Mouse (Mus musculus): ENCODE results near the gene Vamp4. TPM values are rescaled to one million over a fixed set of nuclear protein-coding genes. Genes with fewer than 3 reads are reported as not detected.

The Vamp4 gene
- polyA plus RNA-seq, 1 experiment from 2014 or later, result 57.7 TPM

- Histone ChIP-seq H3K9ac (ENCODE audit: low read length) (no peak overlapping the region), H3K27ac (ENCODE audit: low read length) (no peak overlapping the region), H3K4me3 (ENCODE audit: low read length) (no peak overlapping the region), H3K36me3 (ENCODE audit: control insufficient read depth, insufficient read depth, low read length) (no peaks in the 10 kb centered on the region), H3K27me3 (ENCODE audit: control insufficient read depth, insufficient read depth, low read depth, low read length) (no peaks in the 10 kb centered on the region), H3K4me2 (ENCODE audit: low read depth, low read length) (no peak overlapping the region), H3K9me3 (ENCODE audit: control insufficient read depth, low read length) (no peaks in the 10 kb centered on the region), H3K4me1 (replicated peaks; ENCODE audit: control insufficient read depth, insufficient read depth, low read length) (0 out of 2 replicates have a peak, but pooled peaks cover 3% of the 10 kb centered on the region)
- 73% methylated on average over 3 of the region's 3 CpGs for WGBS
- ATAC-seq (ENCODE audit: low read depth), result no peak
Observed at GRCm38 (mm10) chr1:162636516-162636915, 66.2 kb downstream of the Vamp4 start.

DNA sequence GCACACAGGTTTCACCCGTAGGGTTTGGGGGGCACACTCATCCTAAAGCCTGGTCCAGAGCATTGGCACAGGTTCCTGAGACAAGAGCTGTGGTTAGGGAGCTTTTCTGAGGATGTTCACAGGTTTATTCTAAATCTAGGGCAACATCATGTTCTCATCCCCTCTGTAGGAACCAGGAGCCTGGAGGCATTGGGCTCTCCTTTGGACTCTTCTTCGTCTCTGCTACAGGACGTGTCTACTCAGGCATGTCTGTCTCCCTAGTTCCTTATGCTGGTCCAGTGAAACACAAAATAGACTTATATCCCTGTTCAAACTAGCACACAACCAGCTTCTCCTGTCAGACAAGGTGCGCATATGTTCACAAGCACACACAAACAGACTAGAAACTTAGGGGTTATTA lies 68.2 kb downstream of the Vamp4 start:
- Histone ChIP-seq H3K36me3 (ENCODE audit: control insufficient read depth, insufficient read depth, low read length) (no peaks in the 10 kb centered on the region), H3K4me2 (ENCODE audit: low read depth, low read length) (no peak overlapping the region), H3K27ac (ENCODE audit: low read length) (no peak overlapping the region), H3K27me3 (ENCODE audit: control insufficient read depth, insufficient read depth, low read depth, low read length) (no peaks in the 10 kb centered on the region), H3K4me1 (replicated peaks; ENCODE audit: control insufficient read depth, insufficient read depth, low read length) (peaks cover 3% of the 10 kb centered on the region; the same call in 1 of the 2 replicates), H3K4me3 (ENCODE audit: low read length) (no peak overlapping the region), H3K9me3 (ENCODE audit: control insufficient read depth, low read length) (no peaks in the 10 kb centered on the region), H3K9ac (ENCODE audit: low read length) (no peak overlapping the region)
- 84% methylated on average over 4 of the region's 4 CpGs for WGBS
- ATAC-seq (ENCODE audit: low read depth), result no peak

DNA sequence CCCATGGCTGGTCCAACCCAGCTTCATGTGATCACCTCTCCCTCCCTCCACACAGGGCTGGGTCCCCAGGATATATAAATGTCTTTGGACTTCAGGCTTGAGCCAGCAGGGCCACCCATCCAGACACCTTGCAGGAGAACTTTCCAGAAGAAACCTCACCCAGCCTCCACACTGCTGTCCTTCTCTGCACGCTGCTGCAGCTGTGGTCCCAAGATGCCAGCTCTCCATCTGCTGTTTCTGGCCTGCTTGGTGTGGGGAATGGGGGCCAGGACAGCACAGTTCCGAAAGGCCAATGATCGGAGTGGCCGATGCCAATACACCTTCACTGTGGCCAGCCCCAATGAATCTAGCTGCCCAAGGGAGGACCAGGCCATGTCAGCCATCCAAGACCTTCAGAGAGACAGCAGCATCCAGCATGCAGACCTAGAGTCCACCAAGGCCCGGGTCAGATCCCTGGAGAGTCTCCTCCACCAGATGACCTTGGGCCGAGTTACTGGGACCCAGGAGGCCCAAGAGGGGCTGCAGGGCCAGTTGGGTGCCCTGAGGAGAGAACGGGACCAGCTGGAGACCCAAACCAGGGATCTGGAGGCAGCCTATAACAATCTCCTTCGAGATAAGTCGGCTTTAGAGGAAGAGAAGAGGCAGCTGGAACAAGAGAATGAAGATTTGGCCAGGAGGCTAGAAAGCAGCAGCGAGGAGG lies 68.9 kb downstream of the Vamp4 start, which contains the start of gene Myoc:
Gene Myoc (plus strand): TSS at position 105 of the 700 bp plus-strand sequence.
- WGBS, result 78% methylated on average over 10 of the region's 10 CpGs

GRCm38 (mm10) chr1:162639861-162640260 lies 69.5 kb downstream of the Vamp4 start:
- 90% methylated on average over 1 of the region's 1 CpGs for WGBS
- Histone ChIP-seq H3K27me3 (ENCODE audit: control insufficient read depth, insufficient read depth, low read depth, low read length) (no peaks in the 10 kb centered on the region), H3K4me3 (ENCODE audit: low read length) (no peak overlapping the region), H3K4me2 (ENCODE audit: low read depth, low read length) (no peak overlapping the region), H3K9ac (ENCODE audit: low read length) (no peak overlapping the region), H3K27ac (ENCODE audit: low read length) (no peak overlapping the region), H3K36me3 (ENCODE audit: control insufficient read depth, insufficient read depth, low read length) (no peaks in the 10 kb centered on the region), H3K4me1 (replicated peaks; ENCODE audit: control insufficient read depth, insufficient read depth, low read length) (peaks cover 3% of the 10 kb centered on the region; the same call in 1 of the 2 replicates), H3K9me3 (ENCODE audit: control insufficient read depth, low read length) (no peaks in the 10 kb centered on the region)
- ATAC-seq (ENCODE audit: low read depth), result no peak

More for the DNA sequence above, 68.9 kb downstream of the Vamp4 start, which contains the start of gene Myoc:
- ATAC-seq (ENCODE audit: low read depth), result no peak
- no peak within 1 kb of the TSS for H3K4me2 ChIP-seq (ENCODE audit: low read depth, low read length)
- no peaks in the 10 kb centered on the region for H3K36me3 ChIP-seq (ENCODE audit: control insufficient read depth, insufficient read depth, low read length)
- no peak within 1 kb of the TSS for H3K27ac ChIP-seq (ENCODE audit: low read length)
- peaks cover 3% of the 10 kb centered on the region; the same call in 1 of the 2 replicates for H3K4me1 ChIP-seq (replicated peaks; ENCODE audit: control insufficient read depth, insufficient read depth, low read length)
- no peak within 1 kb of the TSS for H3K4me3 ChIP-seq (ENCODE audit: low read length)
- no peaks in the 10 kb centered on the region for H3K9me3 ChIP-seq (ENCODE audit: control insufficient read depth, low read length)
- no peaks in the 10 kb centered on the region for H3K27me3 ChIP-seq (ENCODE audit: control insufficient read depth, insufficient read depth, low read depth, low read length)
- H3K9ac ChIP-seq (ENCODE audit: low read length), result no peak within 1 kb of the TSS

DNA sequence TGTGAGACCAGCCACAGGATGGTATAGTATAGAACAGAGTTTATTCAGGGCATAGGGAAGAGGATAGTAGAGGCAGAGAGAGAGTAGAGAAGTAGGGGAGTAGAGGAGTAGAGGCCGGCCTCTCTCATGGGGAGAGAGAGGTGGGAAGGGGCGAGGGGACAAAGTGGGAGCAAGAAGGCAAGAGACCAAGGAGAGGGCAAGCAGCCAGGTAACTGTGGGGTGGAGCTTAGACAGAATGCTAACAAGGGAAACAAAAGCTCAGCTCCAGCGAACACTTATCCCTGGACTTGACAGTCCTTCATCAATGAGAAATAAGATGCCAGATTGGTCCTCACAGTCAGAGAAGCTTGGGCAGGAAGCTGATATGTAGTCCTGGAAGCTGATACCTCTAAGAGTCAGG lies 72.3 kb downstream of the Vamp4 start:
- no peaks in the 10 kb centered on the region for H3K36me3 ChIP-seq (ENCODE audit: control insufficient read depth, insufficient read depth, low read length)
- 76% methylated on average over 3 of the region's 3 CpGs for WGBS
- H3K9ac ChIP-seq (ENCODE audit: low read length), result no peak overlapping the region
- no peaks in the 10 kb centered on the region for H3K9me3 ChIP-seq (ENCODE audit: control insufficient read depth, low read length)
- no peaks in the 10 kb centered on the region for H3K27me3 ChIP-seq (ENCODE audit: control insufficient read depth, insufficient read depth, low read depth, low read length)
- no peak for ATAC-seq (ENCODE audit: low read depth)
- peaks cover 3% of the 10 kb centered on the region; the same call in 1 of the 2 replicates for H3K4me1 ChIP-seq (replicated peaks; ENCODE audit: control insufficient read depth, insufficient read depth, low read length)
- no peak overlapping the region for H3K4me3 ChIP-seq (ENCODE audit: low read length)
- H3K27ac ChIP-seq (ENCODE audit: low read length), result no peak overlapping the region
- H3K4me2 ChIP-seq (ENCODE audit: low read depth, low read length), result no peak overlapping the region

GRCm38 (mm10) chr1:162643752-162644151 lies 73.4 kb downstream of the Vamp4 start:
- H3K9ac ChIP-seq (ENCODE audit: low read length), result no peak overlapping the region
- no peak overlapping the region for H3K27ac ChIP-seq (ENCODE audit: low read length)
- H3K4me3 ChIP-seq (ENCODE audit: low read length), result no peak overlapping the region
- H3K4me1 ChIP-seq (replicated peaks; ENCODE audit: control insufficient read depth, insufficient read depth, low read length), result peaks cover 3% of the 10 kb centered on the region; the same call in 1 of the 2 replicates
- peak; percentile 68; the same call in 1 of the 2 replicates for ATAC-seq (ENCODE audit: low read depth)
- H3K36me3 ChIP-seq (ENCODE audit: control insufficient read depth, insufficient read depth, low read length), result no peaks in the 10 kb centered on the region
- WGBS, result 27% methylated on average over 4 of the region's 4 CpGs
- no peaks in the 10 kb centered on the region for H3K9me3 ChIP-seq (ENCODE audit: control insufficient read depth, low read length)
- H3K4me2 ChIP-seq (ENCODE audit: low read depth, low read length), result no peak overlapping the region
- no peaks in the 10 kb centered on the region for H3K27me3 ChIP-seq (ENCODE audit: control insufficient read depth, insufficient read depth, low read depth, low read length)

- no peak overlapping the region for H3K9ac ChIP-seq (ENCODE audit: low read length)
- H3K27ac ChIP-seq (ENCODE audit: low read length), result no peak overlapping the region
- ATAC-seq (ENCODE audit: low read depth), result no peak
- H3K9me3 ChIP-seq (ENCODE audit: control insufficient read depth, low read length), result no peaks in the 10 kb centered on the region
- no peaks in the 10 kb centered on the region for H3K27me3 ChIP-seq (ENCODE audit: control insufficient read depth, insufficient read depth, low read depth, low read length)
- H3K4me3 ChIP-seq (ENCODE audit: low read length), result no peak overlapping the region
- H3K4me1 ChIP-seq (replicated peaks; ENCODE audit: control insufficient read depth, insufficient read depth, low read length), result no peaks in the 10 kb centered on the region; the same call in 1 of the 2 replicates
- H3K4me2 ChIP-seq (ENCODE audit: low read depth, low read length), result no peak overlapping the region
- no peaks in the 10 kb centered on the region for H3K36me3 ChIP-seq (ENCODE audit: control insufficient read depth, insufficient read depth, low read length)
- WGBS, result 73% methylated on average over 10 of the region's 10 CpGs
Observed at GRCm38 (mm10) chr1:162646083-162646686, 75.9 kb downstream of the Vamp4 start.

DNA sequence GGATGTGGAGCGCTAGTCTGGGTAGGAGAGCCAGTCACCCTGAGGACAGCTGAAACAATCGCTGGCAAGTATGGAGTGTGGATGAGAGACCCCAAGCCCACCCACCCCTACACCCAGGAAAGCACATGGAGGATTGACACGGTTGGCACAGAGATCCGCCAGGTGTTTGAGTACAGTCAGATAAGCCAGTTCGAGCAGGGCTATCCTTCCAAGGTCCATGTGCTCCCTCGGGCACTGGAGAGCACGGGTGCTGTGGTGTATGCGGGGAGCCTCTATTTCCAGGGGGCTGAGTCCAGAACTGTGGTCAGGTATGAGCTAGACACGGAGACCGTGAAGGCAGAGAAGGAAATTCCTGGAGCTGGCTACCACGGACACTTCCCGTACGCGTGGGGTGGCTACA lies 78.1 kb downstream of the Vamp4 start:
- Histone ChIP-seq H3K27ac (ENCODE audit: low read length) (no peak overlapping the region), H3K4me1 (replicated peaks; ENCODE audit: control insufficient read depth, insufficient read depth, low read length) (no peaks in the 10 kb centered on the region; the same call in 1 of the 2 replicates), H3K27me3 (ENCODE audit: control insufficient read depth, insufficient read depth, low read depth, low read length) (no peaks in the 10 kb centered on the region), H3K36me3 (ENCODE audit: control insufficient read depth, insufficient read depth, low read length) (no peaks in the 10 kb centered on the region), H3K9me3 (ENCODE audit: control insufficient read depth, low read length) (no peaks in the 10 kb centered on the region), H3K4me2 (ENCODE audit: low read depth, low read length) (no peak overlapping the region), H3K4me3 (ENCODE audit: low read length) (no peak overlapping the region), H3K9ac (ENCODE audit: low read length) (no peak overlapping the region)
- no peak for ATAC-seq (ENCODE audit: low read depth)
- WGBS, result 86% methylated on average over 14 of the region's 14 CpGs

All from lung, embryonic 16.5 days (tissue).